Mouse (Mus musculus) cerebellum, adult 2 months (tissue): ENCODE measurements at regions not wholly inside any gene's neighbourhood (a gene's known extent, or its start where the extent isn't known, plus 50 kb on each side); places are given as distances from the start of the nearest gene placed in this dataset.

Experiments used
- DNase-seq, 2 experiments: peaks; one replicate each; pipeline ENCODE4 v3.0.0; 2021
- H3K27ac ChIP-seq: fragments of 200-500 bp; 2 replicates; pipeline ENCODE4 v1.5.1; 2012; ENCODE audit warnings: low read length, control low read depth, inconsistent platforms; ENCODE audit not compliant: insufficient read depth
- H3K27me3 ChIP-seq: fragments of 200-500 bp; 2 replicates; pipeline ENCODE4 v1.6.1; 2012; ENCODE audit warnings: inconsistent platforms, mild to moderate bottlenecking, low read length, moderate library complexity; ENCODE audit not compliant: control insufficient read depth, insufficient read depth
- H3K4me1 ChIP-seq: fragments of 200-500 bp; 2 replicates; pipeline ENCODE4 v1.6.1; 2011; ENCODE audit warnings: low read length; ENCODE audit not compliant: control insufficient read depth, insufficient read depth
- H3K4me3 ChIP-seq: fragments of 200-500 bp; replicated peaks from 2 replicates; pipeline ENCODE3; 2011; ENCODE audit warnings: mild to moderate bottlenecking, low read depth, low read length, control low read depth; ENCODE audit not compliant: insufficient read depth
- CTCF ChIP-seq: fragments of 200-500 bp; IDR thresholded peaks from 2 replicates; pipeline ENCODE4 v1.5.1; 2011; ENCODE audit warnings: low read depth, mild to moderate bottlenecking, control low read depth, low read length, moderate library complexity, borderline replicate concordance; ENCODE audit not compliant: insufficient read depth
- POLR2A ChIP-seq: fragments of 200-500 bp; IDR thresholded peaks from 2 replicates; pipeline ENCODE4 v1.6.1; 2011; ENCODE audit warnings: low read length, control low read depth, borderline replicate concordance; ENCODE audit not compliant: insufficient read depth
- WGBS: fragments of 180-500 bp; shearing (Covaris S2); methylation state at CpG from one replicate; pipeline ENCODE4 v1.1.7; 2018; 5-methylcytosine and 5-hydroxymethylcytosine counted together

- no peak for DNase-seq
- Histone ChIP-seq H3K4me3 (no peak overlapping the region), H3K4me1 (no peaks in the 10 kb centered on the region), H3K27ac (no peak overlapping the region), H3K27me3 (no peaks in the 10 kb centered on the region)
- 84% methylated on average over 5 of the region's 5 CpGs for WGBS
- TF ChIP-seq CTCF (no peak), POLR2A (no peak)
Measured at GRCm38 (mm10) chr5:112053600-112054155, 198.6 kb downstream of the Cryba4 start.

GRCm38 (mm10) chr5:112055018-112055417, 197.3 kb downstream of the Cryba4 start:
- WGBS = 44% methylated on average over 4 of the region's 4 CpGs

GRCm38 (mm10) chr5:112069917-112070316, 182.4 kb downstream of the Cryba4 start:
- no peak for DNase-seq
- WGBS = 91% methylated on average over 13 of the region's 13 CpGs
- Histone ChIP-seq H3K4me1 (no peaks in the 10 kb centered on the region), H3K27me3 (no peaks in the 10 kb centered on the region), H3K27ac (no peak overlapping the region), H3K4me3 (no peak overlapping the region)
- TF ChIP-seq CTCF (no peak), POLR2A (no peak)

More at GRCm38 (mm10) chr5:112055018-112055417, 197.3 kb downstream of the Cryba4 start:
- H3K27ac ChIP-seq = no peak overlapping the region
- H3K4me3 ChIP-seq = no peak overlapping the region
- no peak for DNase-seq
- no peaks in the 10 kb centered on the region for H3K27me3 ChIP-seq
- TF ChIP-seq CTCF = no peak
- no peak for TF ChIP-seq POLR2A
- no peaks in the 10 kb centered on the region for H3K4me1 ChIP-seq

- 51% methylated on average over 4 of the region's 4 CpGs for whole genome bisulfite sequencing
- H3K4me3 ChIP-seq = no peak overlapping the region
- no peak overlapping the region for H3K27ac ChIP-seq
- no peak for TF ChIP-seq CTCF
- no peak for TF ChIP-seq POLR2A
- no peaks in the 10 kb centered on the region for H3K27me3 ChIP-seq
- no peak for DNase-seq
- H3K4me1 ChIP-seq = no peaks in the 10 kb centered on the region
Measured at GRCm38 (mm10) chr5:112072456-112072855, 179.9 kb downstream of the Cryba4 start.

DNA sequence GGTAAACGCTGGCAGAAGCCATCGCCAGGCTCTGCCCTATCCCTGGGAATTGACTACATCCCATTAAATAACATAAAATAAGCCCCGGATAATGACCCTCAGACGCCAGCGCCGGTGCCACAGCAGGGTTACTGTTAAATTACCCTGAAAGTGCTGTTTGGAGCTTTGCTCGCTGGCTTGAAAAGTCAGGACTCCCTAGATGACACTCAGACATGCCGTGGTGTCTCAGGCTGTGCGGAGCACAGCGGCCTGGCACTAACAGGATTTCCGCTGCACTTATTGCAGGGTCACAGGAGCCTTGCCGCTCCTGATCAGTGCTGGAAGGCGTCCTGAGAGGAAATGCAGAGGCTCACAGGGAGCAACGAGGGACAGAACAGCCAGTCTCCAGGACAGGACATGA, 175.2 kb downstream of the Cryba4 start:
- WGBS = 25% methylated on average over 14 of the region's 14 CpGs

DNA sequence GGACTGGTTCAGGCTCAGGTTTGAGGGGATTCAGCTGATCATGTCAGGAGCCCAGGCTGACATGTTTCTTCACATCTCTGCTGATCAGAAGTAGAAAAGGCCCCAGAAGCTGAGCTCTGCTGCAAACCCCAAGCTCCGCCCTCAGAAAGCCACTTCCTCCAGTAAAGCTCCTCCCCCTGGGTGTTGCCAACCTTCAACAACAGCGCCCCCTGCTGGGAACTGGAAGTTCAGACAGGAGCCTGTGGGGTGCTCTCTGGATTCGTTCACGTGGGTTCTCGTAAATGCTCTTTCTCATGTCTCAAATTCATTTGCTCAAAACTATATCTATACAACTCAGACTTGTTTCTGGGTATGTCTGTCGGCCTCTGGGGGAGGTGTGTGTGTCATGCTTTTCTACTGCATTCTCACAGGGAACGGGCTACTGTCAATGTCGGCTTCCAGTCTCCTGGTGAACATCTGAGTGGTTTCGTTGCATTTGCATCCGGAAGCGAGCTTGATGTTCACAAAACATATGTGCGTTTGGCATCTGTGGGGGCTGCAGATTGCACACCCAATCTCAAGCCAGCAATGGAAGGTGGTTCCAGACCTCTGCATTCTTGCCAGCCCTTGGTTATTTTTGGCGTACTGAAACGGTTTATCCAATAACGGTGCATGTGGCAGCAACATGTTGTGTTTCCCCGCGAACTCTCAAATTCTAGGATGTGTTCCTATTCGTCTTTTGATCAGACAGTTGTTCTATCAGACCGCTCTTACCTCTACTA, 174.3 kb downstream of the Cryba4 start:
- WGBS = 40% methylated on average over 19 of the region's 19 CpGs
- H3K4me3 ChIP-seq = no peak overlapping the region
- TF ChIP-seq CTCF (no peak), POLR2A (no peak)
- no peak for DNase-seq
- no peaks in the 10 kb centered on the region for H3K4me1 ChIP-seq
- H3K27me3 ChIP-seq = no peaks in the 10 kb centered on the region
- no peak overlapping the region for H3K27ac ChIP-seq

More for the DNA sequence above, 175.2 kb downstream of the Cryba4 start:
- TF ChIP-seq POLR2A (no peak), CTCF (no peak)
- H3K27me3 ChIP-seq = no peaks in the 10 kb centered on the region
- H3K4me3 ChIP-seq = no peak overlapping the region
- DNase-seq = no peak
- no peaks in the 10 kb centered on the region for H3K4me1 ChIP-seq
- no peak overlapping the region for H3K27ac ChIP-seq

- DNase-seq = no peak
- Histone ChIP-seq H3K4me1 (no peaks in the 10 kb centered on the region), H3K27me3 (no peaks in the 10 kb centered on the region), H3K27ac (no peak overlapping the region), H3K4me3 (no peak overlapping the region)
- TF ChIP-seq POLR2A = no peak
- no peak for TF ChIP-seq CTCF
- whole genome bisulfite sequencing = 45% methylated on average over 6 of the region's 6 CpGs
Measured at GRCm38 (mm10) chr5:112081006-112081405, 171.3 kb downstream of the Cryba4 start.
